Mouse (Mus musculus): Measurements from ENCODE around the gene Pcp4. TPM values are rescaled to one million over a fixed set of nuclear protein-coding genes. Genes with fewer than 3 reads are reported as not detected.

Gene Pcp4
- polyA plus RNA-seq (2016; fragmentation: Nextera tagmentation; extraction: Ambion mirVana): 10.5 and 17.0 TPM in 2 replicates

DNA sequence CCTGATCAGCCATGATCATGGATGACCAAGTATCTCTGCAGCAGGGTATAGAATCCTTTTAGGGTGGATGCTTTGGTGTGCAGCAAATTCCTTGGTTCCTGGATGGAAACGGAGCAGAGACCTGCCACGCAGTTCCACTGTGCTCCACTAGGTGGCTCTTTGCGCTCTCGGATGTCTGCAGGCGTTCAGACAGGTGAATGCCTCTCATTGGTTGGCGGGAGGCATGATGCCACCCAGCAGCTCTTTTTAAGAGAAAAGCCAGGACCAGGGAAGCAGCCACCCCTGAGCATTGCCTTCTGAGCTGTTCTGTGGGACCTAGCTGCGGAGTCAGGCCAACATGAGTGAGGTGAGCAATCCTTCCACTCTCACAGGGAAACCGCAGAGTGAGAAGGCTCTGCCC lies at the start of gene Pcp4:
Gene Pcp4, plus strand, starts transcription at position 162 of the 400 bp plus-strand sequence.
- Histone ChIP-seq H3K4me1 (replicated peaks) (peaks cover 5% of the 10 kb centered on the region; the same call in 1 of the 2 replicates), H3K36me3 (no peaks in the 10 kb centered on the region), H3K4me3 (replicated peaks) (no peak within 1 kb of the TSS), H3K27me3 (peaks cover 3% of the 10 kb centered on the region; the same call in 1 of the 2 replicates), H3K9ac (replicated peaks) (no peak within 1 kb of the TSS), H3K4me2 (no peak within 1 kb of the TSS; the same call in 1 of the 2 replicates), H3K9me3 (no peaks in the 10 kb centered on the region), H3K27ac (no peak within 1 kb of the TSS)
- no peak for ATAC-seq (ENCODE audit: insufficient number of reproducible peaks, insufficient read depth, low FRiP score, low TSS enrichment, low read depth)
- WGBS: 12% methylated on average over 8 of the region's 8 CpGs

DNA sequence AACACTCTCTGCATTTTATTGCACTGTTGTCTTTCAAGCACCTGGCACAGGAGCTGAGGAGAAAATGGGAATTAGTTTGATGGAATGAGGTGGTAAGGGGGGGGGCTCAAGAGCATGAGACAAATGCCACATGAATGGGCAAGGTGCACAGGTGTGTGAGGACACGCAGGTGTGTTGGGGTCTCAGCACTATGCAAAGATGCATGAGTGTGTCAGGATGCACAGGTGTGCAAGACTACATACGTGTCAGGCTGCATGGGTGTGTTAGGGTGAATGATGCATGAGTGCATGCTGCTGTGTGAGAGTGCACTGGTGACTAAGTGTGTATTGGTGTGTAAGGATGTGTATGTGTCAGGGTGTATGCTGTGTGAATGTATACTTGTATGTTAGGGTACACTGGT lies 42.4 kb upstream of the Pcp4 start:
- H3K9me3 ChIP-seq: no peaks in the 10 kb centered on the region
- H3K36me3 ChIP-seq: no peaks in the 10 kb centered on the region
- H3K4me1 ChIP-seq (replicated peaks): no peaks in the 10 kb centered on the region
- no peak overlapping the region for H3K4me2 ChIP-seq
- ATAC-seq (ENCODE audit: insufficient number of reproducible peaks, insufficient read depth, low FRiP score, low TSS enrichment, low read depth): no peak
- 0 out of 2 replicates have a peak, but pooled peaks cover 7% of the 10 kb centered on the region for H3K27me3 ChIP-seq
- WGBS: 82% methylated on average over 2 of the region's 2 CpGs
- H3K4me3 ChIP-seq (replicated peaks): no peak overlapping the region
- H3K9ac ChIP-seq (replicated peaks): no peak overlapping the region
- no peak overlapping the region for H3K27ac ChIP-seq

DNA sequence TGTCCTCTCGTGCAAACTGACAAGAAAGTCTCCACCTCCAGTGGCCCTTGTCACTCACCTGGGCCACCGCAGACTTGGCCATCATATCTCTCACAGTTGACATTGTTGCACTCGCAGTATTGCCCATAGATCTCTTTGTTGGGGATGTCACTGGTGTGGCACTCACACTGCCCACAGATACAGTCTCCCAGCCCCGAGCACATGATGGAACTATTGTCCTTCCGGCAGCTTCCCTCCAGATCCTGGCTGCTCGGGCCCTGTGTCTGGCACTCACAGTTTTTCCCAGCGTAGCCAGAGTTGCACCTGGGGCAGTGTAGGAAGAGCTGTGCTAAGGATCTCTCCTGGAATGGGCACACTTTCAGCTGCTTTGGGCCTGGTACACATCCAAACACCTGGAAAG lies 40.7 kb upstream of the Pcp4 start:
- no peaks in the 10 kb centered on the region for H3K4me1 ChIP-seq (replicated peaks)
- no peaks in the 10 kb centered on the region for H3K36me3 ChIP-seq
- no peak overlapping the region for H3K27ac ChIP-seq
- H3K9ac ChIP-seq (replicated peaks): no peak overlapping the region
- ATAC-seq (ENCODE audit: insufficient number of reproducible peaks, insufficient read depth, low FRiP score, low TSS enrichment, low read depth): no peak
- 82% methylated on average over 7 of the region's 7 CpGs for WGBS
- H3K4me2 ChIP-seq: no peak overlapping the region
- H3K4me3 ChIP-seq (replicated peaks): no peak overlapping the region
- 0 out of 2 replicates have a peak, but pooled peaks cover 18% of the 10 kb centered on the region for H3K27me3 ChIP-seq
- no peaks in the 10 kb centered on the region for H3K9me3 ChIP-seq

DNA sequence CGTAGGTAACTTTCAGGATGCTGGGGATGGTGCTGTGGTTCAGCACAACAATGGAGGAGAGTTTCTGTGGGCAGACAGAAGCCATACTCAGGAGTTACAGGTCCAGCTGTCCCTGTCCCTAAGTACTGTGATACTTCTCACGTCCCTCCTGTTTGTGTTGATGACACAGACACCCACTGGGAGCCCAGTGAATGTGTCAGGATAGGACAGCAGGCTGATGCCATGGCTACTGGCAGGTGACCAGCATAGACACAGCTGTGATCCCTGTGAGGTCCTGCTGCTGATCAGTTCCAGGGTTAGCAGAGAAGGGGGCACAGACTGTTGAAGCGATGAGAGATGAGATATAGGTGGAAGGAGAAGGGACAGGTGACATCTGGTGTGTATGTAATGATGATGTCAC lies 38.4 kb upstream of the Pcp4 start:
- Histone ChIP-seq H3K4me2 (no peak overlapping the region), H3K9me3 (no peaks in the 10 kb centered on the region), H3K4me3 (replicated peaks) (no peak overlapping the region), H3K4me1 (replicated peaks) (no peaks in the 10 kb centered on the region), H3K27me3 (0 out of 2 replicates have a peak, but pooled peaks cover 18% of the 10 kb centered on the region), H3K36me3 (no peaks in the 10 kb centered on the region), H3K27ac (no peak overlapping the region), H3K9ac (replicated peaks) (no peak overlapping the region)
- ATAC-seq (ENCODE audit: insufficient number of reproducible peaks, insufficient read depth, low FRiP score, low TSS enrichment, low read depth): no peak
- 65% methylated on average over 3 of the region's 3 CpGs for WGBS

DNA sequence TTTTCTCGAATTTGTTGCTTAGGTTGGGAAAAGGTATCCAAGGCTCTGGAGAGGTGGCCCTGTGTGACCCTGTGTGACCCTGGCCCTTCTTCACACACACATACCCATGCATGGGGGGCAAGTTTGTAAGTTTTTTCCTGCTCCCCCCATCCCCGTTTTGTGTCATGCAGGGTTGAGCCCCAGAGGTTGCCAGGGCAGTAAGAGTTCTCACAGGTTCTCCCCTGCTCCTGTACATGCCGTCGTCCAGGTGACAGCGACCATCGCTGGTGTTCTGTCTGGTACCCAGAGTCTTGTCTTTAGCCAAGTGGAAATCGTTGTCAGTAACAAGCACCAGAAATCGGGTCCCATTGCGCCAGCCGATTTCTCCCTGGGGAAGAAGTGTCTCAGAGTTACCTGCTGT lies 34.1 kb upstream of the Pcp4 start:
- ATAC-seq (ENCODE audit: insufficient number of reproducible peaks, insufficient read depth, low FRiP score, low TSS enrichment, low read depth): no peak

DNA sequence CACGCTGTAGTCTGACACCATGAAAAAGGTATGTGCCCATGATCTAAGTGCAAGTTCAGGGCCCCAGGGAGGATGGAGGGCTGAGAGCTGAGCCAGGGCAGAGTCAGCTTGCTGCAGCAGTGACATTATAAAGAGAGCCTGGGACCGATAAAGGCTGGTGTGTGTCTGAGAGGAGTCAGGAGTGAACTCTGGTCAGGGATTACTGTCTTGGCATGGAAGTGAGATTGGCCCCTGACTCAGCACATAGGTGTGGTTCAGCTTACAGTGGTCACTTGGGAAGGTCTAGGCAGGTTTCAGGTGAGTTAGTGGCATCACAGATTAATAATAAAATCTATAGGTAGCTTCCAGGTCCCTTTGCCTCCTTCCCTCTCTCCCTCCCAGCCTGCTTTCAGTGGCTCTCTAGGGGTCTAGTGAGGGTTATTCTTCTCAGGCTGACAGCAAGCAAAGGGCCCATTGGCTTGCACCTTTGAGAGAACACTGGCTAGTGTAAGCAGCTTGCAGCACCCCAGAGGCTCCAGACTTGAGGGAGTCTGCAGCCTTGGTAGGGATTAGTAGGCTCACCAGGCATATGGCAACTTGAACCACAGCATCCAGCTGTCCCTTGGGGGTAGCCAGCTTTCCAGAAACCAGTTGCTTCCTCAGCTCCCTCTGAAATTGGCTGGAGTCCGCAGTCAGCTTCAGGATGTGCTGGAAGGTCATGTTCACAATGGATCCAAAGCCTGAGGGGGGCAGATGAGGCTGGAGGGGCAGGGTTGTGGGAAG lies 33.2 kb upstream of the Pcp4 start:
- 78% methylated on average over 3 of the region's 3 CpGs for WGBS
- H3K36me3 ChIP-seq: no peaks in the 10 kb centered on the region
- H3K9ac ChIP-seq (replicated peaks): no peak overlapping the region
- H3K4me2 ChIP-seq: no peak overlapping the region
- no peak for ATAC-seq (ENCODE audit: insufficient number of reproducible peaks, insufficient read depth, low FRiP score, low TSS enrichment, low read depth)
- no peak overlapping the region for H3K27ac ChIP-seq
- 0 out of 2 replicates have a peak, but pooled peaks cover 13% of the 10 kb centered on the region for H3K27me3 ChIP-seq
- no peaks in the 10 kb centered on the region for H3K9me3 ChIP-seq
- peaks cover 12% of the 10 kb centered on the region for H3K4me1 ChIP-seq (replicated peaks)
- H3K4me3 ChIP-seq (replicated peaks): no peak overlapping the region

More for the DNA sequence above, 34.1 kb upstream of the Pcp4 start:
- H3K4me3 ChIP-seq (replicated peaks): no peak overlapping the region
- H3K27ac ChIP-seq: no peak overlapping the region
- H3K36me3 ChIP-seq: no peaks in the 10 kb centered on the region
- H3K4me2 ChIP-seq: no peak overlapping the region
- H3K9ac ChIP-seq (replicated peaks): no peak overlapping the region
- H3K27me3 ChIP-seq: 0 out of 2 replicates have a peak, but pooled peaks cover 18% of the 10 kb centered on the region
- H3K4me1 ChIP-seq (replicated peaks): peaks cover 12% of the 10 kb centered on the region
- 84% methylated on average over 10 of the region's 10 CpGs for WGBS
- H3K9me3 ChIP-seq: no peaks in the 10 kb centered on the region

DNA sequence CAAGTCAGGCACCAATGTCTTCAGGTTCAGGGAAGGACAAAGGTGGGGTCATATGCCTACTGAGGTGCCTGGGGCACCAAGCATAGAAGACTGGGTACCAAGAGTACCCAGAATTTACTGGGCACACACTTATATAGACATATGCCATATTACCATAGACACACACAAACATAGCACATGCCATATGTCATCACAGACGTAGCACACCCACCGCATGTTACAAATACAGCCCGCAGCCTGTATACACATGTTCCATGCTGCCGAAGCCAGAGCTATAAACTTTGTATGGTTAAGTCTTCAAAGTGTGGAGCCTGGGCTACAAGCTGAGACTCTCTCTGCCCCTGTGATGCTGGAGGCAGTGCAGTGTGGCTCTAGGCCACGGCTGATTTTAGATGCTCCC lies 28.5 kb upstream of the Pcp4 start:
- Histone ChIP-seq H3K27me3 (no peaks in the 10 kb centered on the region), H3K4me2 (no peak overlapping the region), H3K9ac (replicated peaks) (no peak overlapping the region), H3K4me1 (replicated peaks) (peaks cover 24% of the 10 kb centered on the region), H3K27ac (no peak overlapping the region), H3K4me3 (replicated peaks) (no peak overlapping the region), H3K9me3 (no peaks in the 10 kb centered on the region), H3K36me3 (no peaks in the 10 kb centered on the region)
- no peak for ATAC-seq (ENCODE audit: insufficient number of reproducible peaks, insufficient read depth, low FRiP score, low TSS enrichment, low read depth)
- 81% methylated on average over 5 of the region's 5 CpGs for WGBS

DNA sequence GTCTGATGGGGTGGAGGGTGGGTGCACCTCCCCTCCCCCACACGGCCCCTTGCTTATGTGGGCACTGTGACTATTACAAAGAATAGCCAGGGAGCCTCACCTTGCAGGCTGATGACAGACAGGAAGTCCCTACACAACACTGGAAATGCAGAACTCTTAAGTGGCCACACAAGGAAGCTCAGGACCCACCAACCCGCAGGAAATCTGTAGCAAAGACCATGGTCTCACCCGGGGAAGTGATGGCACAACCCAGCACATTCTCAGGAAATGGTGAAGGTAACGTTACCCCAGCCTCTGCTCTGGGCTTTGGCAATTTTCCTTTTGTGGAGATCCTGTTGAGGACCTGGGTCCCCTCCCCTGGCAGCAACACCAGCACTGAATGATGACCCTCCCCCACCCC lies 27.7 kb upstream of the Pcp4 start:
- Histone ChIP-seq H3K27me3 (no peaks in the 10 kb centered on the region), H3K9ac (replicated peaks) (no peak overlapping the region), H3K36me3 (no peaks in the 10 kb centered on the region), H3K9me3 (no peaks in the 10 kb centered on the region), H3K4me2 (no peak overlapping the region), H3K27ac (peak overlapping the region; percentile 30; the same call in 1 of the 2 replicates), H3K4me1 (replicated peaks) (peaks cover 21% of the 10 kb centered on the region), H3K4me3 (replicated peaks) (no peak overlapping the region)
- WGBS: 60% methylated on average over 4 of the region's 4 CpGs
- ATAC-seq (ENCODE audit: insufficient number of reproducible peaks, insufficient read depth, low FRiP score, low TSS enrichment, low read depth): 0 out of 2 replicates have a peak, but pooled peaks have one; percentile 5

DNA sequence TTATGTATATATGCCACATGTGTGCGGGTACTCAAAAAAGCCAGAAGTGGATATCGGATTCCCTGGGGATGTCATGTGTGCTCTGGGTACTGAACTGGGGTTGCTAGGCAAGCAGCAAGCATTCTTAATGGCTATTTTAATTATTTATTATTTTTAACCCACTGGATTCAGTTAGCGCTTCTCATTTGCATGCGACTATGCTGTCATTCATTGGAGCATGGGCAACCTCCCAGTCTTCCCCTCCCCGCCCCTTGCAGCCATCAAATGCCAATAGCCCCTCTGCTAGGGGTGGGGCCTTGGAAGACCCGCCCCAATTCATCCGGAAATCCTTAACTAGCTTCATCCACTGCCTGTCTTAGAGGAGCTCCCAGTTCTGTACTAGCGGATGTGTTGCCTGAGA lies 26.5 kb upstream of the Pcp4 start:
- no peak overlapping the region for H3K4me3 ChIP-seq (replicated peaks)
- H3K36me3 ChIP-seq: no peaks in the 10 kb centered on the region
- no peaks in the 10 kb centered on the region for H3K9me3 ChIP-seq
- H3K9ac ChIP-seq (replicated peaks): no peak overlapping the region
- peaks cover 21% of the 10 kb centered on the region for H3K4me1 ChIP-seq (replicated peaks)
- ATAC-seq (ENCODE audit: insufficient number of reproducible peaks, insufficient read depth, low FRiP score, low TSS enrichment, low read depth): no peak
- WGBS: 86% methylated on average over 8 of the region's 8 CpGs
- H3K27ac ChIP-seq: no peak overlapping the region
- H3K4me2 ChIP-seq: no peak overlapping the region
- H3K27me3 ChIP-seq: no peaks in the 10 kb centered on the region

DNA sequence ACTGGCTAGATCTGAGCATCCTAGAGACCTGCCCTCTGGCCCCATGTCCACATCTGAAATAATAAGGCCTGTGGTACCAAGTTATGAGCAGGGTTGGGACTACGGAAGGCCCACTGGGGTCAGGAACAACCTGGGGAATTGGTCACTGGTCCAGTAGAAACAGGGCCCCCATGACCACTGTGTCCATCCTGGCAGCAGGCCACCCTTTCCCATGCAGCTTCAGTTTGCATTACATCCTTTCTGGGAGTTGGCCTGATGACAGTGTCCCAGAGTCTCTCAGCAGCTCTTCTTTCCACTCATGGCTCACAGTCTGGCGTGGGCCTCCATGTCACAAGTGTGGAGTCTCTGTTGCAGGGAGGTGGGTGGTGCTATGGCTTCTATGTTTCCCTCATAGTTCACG lies 25.6 kb upstream of the Pcp4 start:
- peaks cover 21% of the 10 kb centered on the region for H3K4me1 ChIP-seq (replicated peaks)
- ATAC-seq (ENCODE audit: insufficient number of reproducible peaks, insufficient read depth, low FRiP score, low TSS enrichment, low read depth): no peak
- H3K9me3 ChIP-seq: no peaks in the 10 kb centered on the region

DNA sequence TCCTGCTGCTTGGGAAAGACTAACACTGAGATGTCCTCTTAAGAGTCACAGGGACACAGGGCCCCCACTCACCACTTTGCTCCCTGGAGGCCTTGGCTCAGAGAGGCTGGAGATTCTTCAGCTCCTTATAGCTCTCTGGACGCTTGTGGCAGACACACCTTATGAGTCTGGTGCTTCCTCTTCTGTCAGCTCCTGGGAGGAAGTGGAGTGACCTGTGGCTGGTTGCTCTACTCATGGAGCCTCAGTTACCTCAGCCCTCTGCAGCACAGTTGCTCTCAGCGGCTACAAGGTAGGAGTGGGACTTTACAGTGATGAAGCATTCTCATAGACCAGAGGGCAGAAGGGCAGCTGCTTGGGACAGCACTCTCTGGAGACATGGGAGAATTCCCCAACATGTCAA lies 23.9 kb upstream of the Pcp4 start, which contains the start of gene Itgb2l:
Gene Itgb2l, minus strand, starts transcription at position 152 of the 400 bp plus-strand sequence.
- H3K27ac ChIP-seq: no peak within 1 kb of the TSS
- no peak for ATAC-seq (ENCODE audit: insufficient number of reproducible peaks, insufficient read depth, low FRiP score, low TSS enrichment, low read depth)
- H3K9ac ChIP-seq (replicated peaks): no peak within 1 kb of the TSS
- peaks cover 12% of the 10 kb centered on the region for H3K4me1 ChIP-seq (replicated peaks)
- H3K4me3 ChIP-seq (replicated peaks): no peak within 1 kb of the TSS
- H3K27me3 ChIP-seq: no peaks in the 10 kb centered on the region
- no peak within 1 kb of the TSS for H3K4me2 ChIP-seq
- WGBS: 89% methylated on average over 2 of the region's 2 CpGs
- H3K36me3 ChIP-seq: no peaks in the 10 kb centered on the region
- H3K9me3 ChIP-seq: no peaks in the 10 kb centered on the region

More for the DNA sequence above, 25.6 kb upstream of the Pcp4 start:
- no peak overlapping the region for H3K9ac ChIP-seq (replicated peaks)
- no peak overlapping the region for H3K4me3 ChIP-seq (replicated peaks)
- no peaks in the 10 kb centered on the region for H3K36me3 ChIP-seq
- WGBS: 80% methylated on average over 3 of the region's 3 CpGs
- H3K27me3 ChIP-seq: no peaks in the 10 kb centered on the region
- H3K27ac ChIP-seq: no peak overlapping the region
- H3K4me2 ChIP-seq: no peak overlapping the region
